Mouse (Mus musculus) ES-Bruce4 (cell line): ENCODE measurements around the gene Wars. TPM values are rescaled to one million over a fixed set of nuclear protein-coding genes. Genes with fewer than 3 reads are reported as not detected.

Source experiments
- H3K27ac ChIP-seq: 2 replicates; pipeline ENCODE4 v1.5.1; 2012; ENCODE audit warnings: low read length, inconsistent platforms; ENCODE audit not compliant: insufficient read depth
- H3K27me3 ChIP-seq: 2 replicates; pipeline ENCODE4 v1.6.1; 2012; ENCODE audit warnings: mild to moderate bottlenecking, low read length, inconsistent platforms; ENCODE audit not compliant: control insufficient read depth, poor library complexity, insufficient read depth, severe bottlenecking
- H3K36me3 ChIP-seq: 2 replicates; pipeline ENCODE4 v1.6.1; 2012; ENCODE audit warnings: inconsistent platforms, mild to moderate bottlenecking, low read length, moderate library complexity; ENCODE audit not compliant: control insufficient read depth, poor library complexity, insufficient read depth, severe bottlenecking
- H3K4me1 ChIP-seq: one replicate; pipeline ENCODE4 v1.8.1; 2011; ENCODE audit warnings: low read length; ENCODE audit not compliant: control insufficient read depth, insufficient read depth
- H3K4me3 ChIP-seq: 2 replicates; pipeline ENCODE4 v1.5.1; 2011; ENCODE audit warnings: low read depth, mild to moderate bottlenecking, low read length
- H3K9ac ChIP-seq: 2 replicates; pipeline ENCODE4 v1.6.1; 2012; ENCODE audit warnings: low read depth, mild to moderate bottlenecking, inconsistent platforms; ENCODE audit not compliant: poor library complexity, severe bottlenecking
- H3K9me3 ChIP-seq: replicated peaks from 2 replicates; pipeline ENCODE4 v1.6.1; 2012; ENCODE audit warnings: mild to moderate bottlenecking, low read length, inconsistent platforms; ENCODE audit not compliant: control insufficient read depth, poor library complexity, insufficient read depth, severe bottlenecking
- CTCF ChIP-seq: IDR thresholded peaks from one replicate; pipeline ENCODE4 v1.8.1; 2011; ENCODE audit warnings: low read depth, low read length
- EP300 ChIP-seq: IDR thresholded peaks from 2 replicates; pipeline ENCODE4 v1.6.1; 2011; ENCODE audit warnings: low read depth, low read length; ENCODE audit not compliant: insufficient read depth
- POLR2A ChIP-seq: IDR thresholded peaks from one replicate; pipeline ENCODE4 v1.8.1; 2011; ENCODE audit warnings: low read length; ENCODE audit not compliant: insufficient read depth
- polyA plus RNA-seq: library from polyadenylated mRNA; stranded (reverse); fragments of >200 nt; gene quantifications from 2 replicates; pipeline ENCODE4 v1.2.4, GENCODE M21; 2011; ENCODE audit warnings: low read depth; ENCODE audit not compliant: missing spikeins, insufficient read depth, insufficient read length

Gene Wars
- polyA plus RNA-seq, 1 experiment: 68.0 TPM

DNA sequence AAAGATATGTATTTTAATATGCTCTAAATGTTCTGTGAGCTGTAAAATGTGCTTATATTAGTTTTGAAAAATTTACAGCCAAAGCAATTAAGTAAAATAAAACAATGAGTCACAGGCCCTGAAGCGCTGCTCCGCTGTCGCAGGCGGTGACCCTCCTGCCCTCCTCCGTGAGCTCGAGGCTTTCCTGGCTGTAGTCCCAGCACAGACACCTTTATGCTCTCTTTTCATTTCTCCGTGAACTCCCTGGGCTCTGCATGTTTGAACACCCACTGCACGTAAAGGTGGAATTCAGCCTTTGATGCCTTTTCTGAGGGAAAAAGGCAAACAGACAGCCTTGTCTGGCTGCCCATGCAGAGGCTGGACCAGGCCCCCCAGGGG, 10.3 kb upstream of the Wars start:
- no peaks in the 10 kb centered on the region for H3K4me1 ChIP-seq
- H3K9ac ChIP-seq: no peak overlapping the region
- H3K4me3 ChIP-seq: no peak overlapping the region
- TF ChIP-seq EP300: no peak
- no peak for TF ChIP-seq POLR2A
- no peak for TF ChIP-seq CTCF
- no peaks in the 10 kb centered on the region for H3K27me3 ChIP-seq
- H3K36me3 ChIP-seq: no peaks in the 10 kb centered on the region
- no peaks in the 10 kb centered on the region for H3K9me3 ChIP-seq
- no peak overlapping the region for H3K27ac ChIP-seq

DNA sequence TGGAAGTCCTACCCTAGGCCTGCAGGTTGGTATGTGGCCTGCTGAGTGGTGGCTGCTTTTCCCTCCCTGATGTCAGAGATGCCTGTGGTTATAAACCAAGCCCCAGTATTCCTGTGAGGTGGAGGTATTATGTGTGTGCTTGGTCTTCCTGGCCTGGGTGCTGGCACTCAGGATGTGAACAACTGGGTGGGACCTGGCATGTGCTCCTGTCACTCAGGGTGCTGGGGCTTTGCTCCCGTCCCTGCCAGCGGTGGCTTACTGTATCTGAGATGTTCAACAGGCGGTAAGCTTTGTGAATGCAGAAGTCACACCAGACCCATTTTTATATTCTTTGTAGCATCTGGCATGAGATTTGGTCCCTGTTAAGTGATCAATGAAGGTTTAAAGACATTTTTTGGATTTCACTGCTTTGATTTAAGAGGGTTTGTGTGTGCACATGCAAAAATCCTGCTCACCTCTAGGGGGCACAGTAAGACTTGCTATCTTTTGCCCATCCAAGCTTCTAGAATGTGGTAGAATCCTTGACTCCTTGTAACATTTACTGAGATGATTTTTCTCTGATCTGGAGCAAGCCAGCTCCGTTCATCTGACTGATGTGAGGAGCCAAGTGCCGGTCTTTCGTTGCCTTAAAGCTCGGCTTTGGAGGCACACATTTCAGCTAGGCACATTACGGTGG, 9.8 kb upstream of the Wars start:
- Histone ChIP-seq H3K9me3 (no peaks in the 10 kb centered on the region), H3K9ac (no peak overlapping the region), H3K36me3 (no peaks in the 10 kb centered on the region; the same call in 1 of the 2 replicates), H3K4me3 (no peak overlapping the region), H3K27me3 (no peaks in the 10 kb centered on the region), H3K4me1 (no peaks in the 10 kb centered on the region), H3K27ac (no peak overlapping the region)
- TF ChIP-seq CTCF (peak; percentile 24), EP300 (no peak), POLR2A (no peak)

DNA sequence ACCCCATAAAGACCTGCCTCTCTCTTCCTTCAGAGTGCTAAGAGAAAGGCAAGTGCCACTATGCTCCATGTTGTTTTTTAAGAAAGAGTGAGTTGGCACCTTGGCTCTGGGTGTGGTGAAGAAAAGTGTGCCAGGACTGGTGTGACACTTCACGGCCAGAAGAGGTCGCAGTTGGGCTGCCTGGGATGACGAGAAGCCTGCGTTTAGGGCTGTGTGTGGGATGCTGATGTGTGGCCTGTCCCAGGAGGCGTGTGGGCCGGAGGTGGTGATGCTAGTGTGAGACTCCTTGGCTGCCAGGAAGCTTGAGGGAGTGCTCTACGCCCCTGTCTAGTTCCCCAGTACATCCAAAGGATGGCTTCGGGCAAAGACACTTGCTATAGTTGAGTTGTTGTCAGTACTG, 9.0 kb upstream of the Wars start:
- TF ChIP-seq EP300: no peak
- TF ChIP-seq POLR2A: no peak
- peak; percentile 98 for TF ChIP-seq CTCF
- Histone ChIP-seq H3K4me1 (no peaks in the 10 kb centered on the region), H3K27ac (no peak overlapping the region), H3K27me3 (no peaks in the 10 kb centered on the region), H3K36me3 (no peaks in the 10 kb centered on the region; the same call in 1 of the 2 replicates), H3K9me3 (no peaks in the 10 kb centered on the region), H3K9ac (no peak overlapping the region), H3K4me3 (no peak overlapping the region)

DNA sequence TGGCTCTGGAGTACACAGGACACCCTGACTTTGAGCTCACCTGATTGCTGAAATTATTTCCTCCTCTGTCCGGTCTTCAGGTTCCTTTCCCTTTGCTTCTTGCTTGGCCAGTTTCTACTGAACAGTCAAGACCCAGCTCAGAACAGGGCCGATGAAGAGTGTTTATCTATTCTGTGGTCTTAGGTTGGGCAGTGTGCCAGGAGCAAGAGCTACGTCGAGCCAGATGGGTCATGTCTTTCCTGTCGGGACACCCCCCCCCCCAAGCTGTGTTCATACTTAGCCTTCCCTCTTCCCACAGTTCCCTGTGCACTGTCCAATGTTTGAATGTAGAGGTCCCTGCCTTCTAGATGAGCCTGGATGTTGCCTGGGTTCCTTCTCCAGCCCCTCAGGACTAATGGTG, 7.4 kb upstream of the Wars start:
- Histone ChIP-seq H3K27me3 (no peaks in the 10 kb centered on the region), H3K4me1 (no peaks in the 10 kb centered on the region), H3K9me3 (no peaks in the 10 kb centered on the region), H3K4me3 (no peak overlapping the region), H3K27ac (no peak overlapping the region), H3K9ac (no peak overlapping the region), H3K36me3 (no peaks in the 10 kb centered on the region; the same call in 1 of the 2 replicates)
- no peak for TF ChIP-seq EP300

DNA sequence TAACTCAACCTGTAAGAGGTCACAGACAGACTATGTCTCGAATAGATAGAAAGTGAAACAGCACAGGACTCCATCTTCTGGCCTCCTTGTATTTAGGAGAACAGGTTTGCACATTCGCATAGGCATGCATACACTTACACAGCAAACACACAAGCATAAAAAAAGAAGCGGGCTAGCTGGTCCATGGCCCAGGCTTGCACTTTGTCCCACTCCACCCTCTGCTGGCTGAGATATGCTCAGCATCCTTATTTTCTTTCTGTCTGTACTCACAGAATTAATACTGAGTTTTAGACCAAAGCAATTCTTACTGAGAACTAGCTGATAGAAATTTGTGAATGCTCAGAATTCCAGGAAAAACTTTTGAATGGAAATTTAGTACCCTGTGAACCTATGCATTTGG, 2.0 kb upstream of the Wars start:
- Histone ChIP-seq H3K36me3 (no peaks in the 10 kb centered on the region; the same call in 1 of the 2 replicates), H3K27ac (no peak overlapping the region), H3K9me3 (no peaks in the 10 kb centered on the region), H3K9ac (no peak overlapping the region), H3K27me3 (no peaks in the 10 kb centered on the region), H3K4me3 (no peak overlapping the region), H3K4me1 (no peaks in the 10 kb centered on the region)
- no peak for TF ChIP-seq POLR2A
- TF ChIP-seq CTCF: peak; percentile 22
- no peak for TF ChIP-seq EP300

DNA sequence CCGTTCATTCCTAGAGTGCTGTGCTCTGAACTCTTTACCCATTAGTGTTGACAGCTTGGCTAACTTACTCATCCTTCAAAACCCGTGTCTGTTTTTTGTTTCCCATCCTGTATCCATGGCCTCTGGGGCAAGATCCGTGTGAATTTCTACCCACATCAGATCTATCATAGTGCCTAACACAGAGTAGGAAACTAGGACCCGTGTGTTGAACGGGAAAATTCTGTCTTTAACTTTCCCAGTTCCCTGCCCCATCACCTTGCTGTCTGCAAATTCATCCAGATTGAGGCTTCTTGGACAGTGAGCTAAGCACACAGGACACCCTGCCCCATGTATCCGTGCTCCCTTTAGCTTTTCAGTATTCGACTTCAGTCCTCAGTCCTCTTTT, 450 bp upstream of the Wars start:
- H3K9me3 ChIP-seq: no peaks in the 10 kb centered on the region
- no peak for TF ChIP-seq EP300
- no peak for TF ChIP-seq CTCF
- TF ChIP-seq POLR2A: no peak
- H3K27me3 ChIP-seq: no peaks in the 10 kb centered on the region
- H3K4me1 ChIP-seq: no peaks in the 10 kb centered on the region
- H3K4me3 ChIP-seq: peak overlapping the region; percentile 93
- H3K36me3 ChIP-seq: no peaks in the 10 kb centered on the region; the same call in none of the 2 replicates
- 0 out of 2 replicates have a peak overlapping the region, but pooled peaks have one; percentile 3 for H3K27ac ChIP-seq
- H3K9ac ChIP-seq: peak overlapping the region; percentile 81
